9 mouse cellular contexts compared by ENCODE assay signal in the genomic region with DNA sequence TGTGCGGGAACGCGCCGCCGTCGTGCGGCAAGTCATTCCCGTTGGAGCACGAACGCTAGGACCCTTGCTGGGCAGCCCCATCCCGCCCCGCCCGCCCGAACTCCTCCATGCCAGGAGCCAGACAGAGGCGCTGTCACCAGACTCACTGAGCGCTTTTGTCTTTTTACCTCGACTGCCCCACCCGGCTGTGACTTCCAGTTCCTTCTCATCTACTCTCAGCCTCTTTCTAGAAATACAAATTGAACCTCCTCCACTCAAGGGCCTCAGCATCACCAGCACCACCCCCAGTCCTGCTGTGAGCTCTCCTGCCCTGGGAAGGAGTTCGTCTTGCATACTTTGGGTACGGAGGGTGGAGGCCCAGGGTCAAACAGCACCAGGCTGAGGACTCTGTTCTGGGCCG. TPM values are rescaled to one million over a fixed set of nuclear protein-coding genes. Genes with fewer than 3 reads are reported as not detected.
A peak's percentile ranks its signal among the peaks of the same experiment; 100 is the strongest.
DNase-seq lines count a peak whose midpoint lies in the region; ATAC-seq lines count a peak whose summit lies in the region.
"Had no signal": no experiment of that assay in that cellular context is flagged by ENCODE, and none has a peak within 500 bp of the region (broad histone marks: within the 10 kb centered on the region; RNA-seq: fewer than 3 reads in every experiment).

No protein-coding gene starts in this region.

- peaks cover 56% of the 10 kb centered on the region for H3K27me3 ChIP-seq in megakaryocyte, embryonic 14.5 days (replicated peaks)
- H3K27me3 ChIP-seq in forebrain, embryonic 16.5 days (replicated peaks; ENCODE audit: control insufficient read depth, insufficient read depth, low read length): peaks cover 11% of the 10 kb centered on the region
- H3K27me3 ChIP-seq in liver, embryonic 13.5 days: peaks cover 63% of the 10 kb centered on the region
- peaks cover 20% of the 10 kb centered on the region for H3K27me3 ChIP-seq in stomach, embryonic 16.5 days (ENCODE audit: control insufficient read depth, insufficient read depth, low read length)

- H3K9ac ChIP-seq in forebrain, embryonic 16.5 days (replicated peaks; ENCODE audit: low read depth, low read length): 0 out of 2 replicates have a peak overlapping the region, but pooled peaks have one; percentile 14
- no peak overlapping the region for H3K9ac ChIP-seq in liver, embryonic 13.5 days
- H3K9ac ChIP-seq in stomach, embryonic 16.5 days (ENCODE audit: low read length): peak overlapping the region; percentile 50

- peak overlapping the region; percentile 73 for H3K4me3 ChIP-seq in megakaryocyte, embryonic 14.5 days (replicated peaks)
- H3K4me3 ChIP-seq in forebrain, embryonic 16.5 days (replicated peaks; ENCODE audit: low read length): peak overlapping the region; percentile 14
- peak overlapping the region; percentile 20 for H3K4me3 ChIP-seq in liver, embryonic 13.5 days (replicated peaks)
- peak overlapping the region; percentile 10 for H3K4me3 ChIP-seq in stomach, embryonic 16.5 days (replicated peaks; ENCODE audit: low read length)

- no peak for DNase-seq in liver, embryonic 13.5 days
- no peak for DNase-seq in layer of hippocampus, postnatal 10 days (ENCODE audit: low spot score in 2 of 2)
- DNase-seq in layer of hippocampus, postnatal 14 days (ENCODE audit: low spot score in 2 of 2): no peak

- peaks cover 6% of the 10 kb centered on the region for H3K9me3 ChIP-seq in megakaryocyte, embryonic 14.5 days
- no peaks in the 10 kb centered on the region for H3K9me3 ChIP-seq in forebrain, embryonic 16.5 days (ENCODE audit: control insufficient read depth, low read length)
- no peaks in the 10 kb centered on the region for H3K9me3 ChIP-seq in liver, embryonic 13.5 days (replicated peaks)
- no peaks in the 10 kb centered on the region for H3K9me3 ChIP-seq in stomach, embryonic 16.5 days (replicated peaks; ENCODE audit: control insufficient read depth, low read length)

- peaks cover 59% of the 10 kb centered on the region for H3K4me1 ChIP-seq in megakaryocyte, embryonic 14.5 days
- peaks cover 24% of the 10 kb centered on the region for H3K4me1 ChIP-seq in forebrain, embryonic 16.5 days (replicated peaks; ENCODE audit: control insufficient read depth, insufficient read depth, low read length)
- peaks cover 52% of the 10 kb centered on the region for H3K4me1 ChIP-seq in liver, embryonic 13.5 days (replicated peaks)
- H3K4me1 ChIP-seq in stomach, embryonic 16.5 days (ENCODE audit: control insufficient read depth, insufficient read depth, low read length): peaks cover 43% of the 10 kb centered on the region

- 4% methylated on average over 21 of the region's 21 CpGs for WGBS in forebrain, embryonic 16.5 days
- WGBS in liver, embryonic 13.5 days (ENCODE audit: insufficient replicate concordance): 9% methylated on average over 21 of the region's 21 CpGs
- WGBS in stomach, embryonic 16.5 days: 10% methylated on average over 21 of the region's 21 CpGs

- H3K4me2 ChIP-seq in forebrain, embryonic 16.5 days (ENCODE audit: low read length): peak overlapping the region; percentile 40
- peak overlapping the region; percentile 19 for H3K4me2 ChIP-seq in liver, embryonic 13.5 days
- H3K4me2 ChIP-seq in stomach, embryonic 16.5 days (ENCODE audit: low read depth, low read length): peak overlapping the region; percentile 47

- H3K27ac ChIP-seq in forebrain, embryonic 16.5 days (ENCODE audit: low read length): no peak overlapping the region
- no peak overlapping the region for H3K27ac ChIP-seq in liver, embryonic 13.5 days
- no peak overlapping the region for H3K27ac ChIP-seq in stomach, embryonic 16.5 days (ENCODE audit: low read length)

- H3K36me3 ChIP-seq in megakaryocyte, embryonic 14.5 days (replicated peaks; ENCODE audit: low read length): no peaks in the 10 kb centered on the region
- no peaks in the 10 kb centered on the region for H3K36me3 ChIP-seq in forebrain, embryonic 16.5 days (ENCODE audit: control insufficient read depth, insufficient read depth)
- 0 out of 2 replicates have a peak, but pooled peaks cover 2% of the 10 kb centered on the region for H3K36me3 ChIP-seq in liver, embryonic 13.5 days
- no peaks in the 10 kb centered on the region for H3K36me3 ChIP-seq in stomach, embryonic 16.5 days (ENCODE audit: control insufficient read depth, insufficient read depth, low read length)

- no peak for ATAC-seq in megakaryocyte, adult 5-6 weeks (ENCODE audit: poor library complexity, severe bottlenecking)
- ATAC-seq in forebrain, embryonic 16.5 days: no peak
- no peak for ATAC-seq in liver, embryonic 13.5 days (ENCODE audit: low read depth)
- ATAC-seq in stomach, embryonic 16.5 days (ENCODE audit: insufficient read depth, low FRiP score): no peak
- ATAC-seq in erythroid progenitor cell, adult 5-6 weeks (replicated peaks; ENCODE audit: low FRiP score, poor library complexity, severe bottlenecking): no peak

RNA-seq across cellular contexts. Expression of a gene that starts 2.4 kb away (rescaled TPM):
- polyA plus RNA-seq in megakaryocyte, embryonic 14.5 days (2012; ENCODE audit: insufficient read depth, low replicate concordance): 3.6 and 7.7 TPM in 2 replicates
- 136 and 140 TPM in 2 replicates for total RNA-seq in megakaryocyte, adult 5-6 weeks (2015)
- total RNA-seq in megakaryocyte, adult 5-6 weeks (2017): 184 and 201 TPM in 2 replicates
- 94.4 and 113 TPM in 2 replicates for polyA plus RNA-seq in forebrain, embryonic 16.5 days (2015; fragmentation: Nextera tagmentation; extraction: Ambion mirVana)
- polyA plus RNA-seq in liver, embryonic 13.5 days (2015; fragmentation: Nextera tagmentation; extraction: Ambion mirVana): 69.2 and 80.8 TPM in 2 replicates
- polyA plus RNA-seq in stomach, embryonic 16.5 days (2015; fragmentation: Nextera tagmentation; extraction: Ambion mirVana): 112 and 116 TPM in 2 replicates
- total RNA-seq in erythroid progenitor cell, adult 5-6 weeks (2015; ENCODE audit: low replicate concordance): 248 and 272 TPM in 2 replicates
- total RNA-seq in erythroid progenitor cell, adult 5-6 weeks (2017; ENCODE audit: low replicate concordance): 292 and 327 TPM in 2 replicates
- total RNA-seq in layer of hippocampus, postnatal 10 days (2021): 10 to 100 TPM; 13.6 TPM
- 1 to 10 TPM; 7.6 to 8.7 TPM for total RNA-seq in layer of hippocampus, postnatal 14 days (2021)

RNA-seq across cellular contexts. Expression of a gene that starts 16.3 kb away (rescaled TPM):
- polyA plus RNA-seq in megakaryocyte, embryonic 14.5 days (2012; ENCODE audit: insufficient read depth, low replicate concordance): not detected in 2 replicates
- 0.05 TPM in 1 of 2 replicates, not detected in the other for total RNA-seq in megakaryocyte, adult 5-6 weeks (2015)
- 0.11 TPM in 1 of 2 replicates, not detected in the other for total RNA-seq in megakaryocyte, adult 5-6 weeks (2017)
- 26.2 and 37.4 TPM in 2 replicates for polyA plus RNA-seq in forebrain, embryonic 16.5 days (2015; fragmentation: Nextera tagmentation; extraction: Ambion mirVana)
- polyA plus RNA-seq in liver, embryonic 13.5 days (2015; fragmentation: Nextera tagmentation; extraction: Ambion mirVana): 0.53 and 0.57 TPM in 2 replicates
- 0.89 and 0.92 TPM in 2 replicates for polyA plus RNA-seq in stomach, embryonic 16.5 days (2015; fragmentation: Nextera tagmentation; extraction: Ambion mirVana)
- total RNA-seq in erythroid progenitor cell, adult 5-6 weeks (2015; ENCODE audit: low replicate concordance): not detected in 2 replicates
- total RNA-seq in erythroid progenitor cell, adult 5-6 weeks (2017; ENCODE audit: low replicate concordance): not detected in 2 replicates
- total RNA-seq in layer of hippocampus, postnatal 10 days (2021): 10 to 100 TPM; 50.7 to 54.6 TPM
- total RNA-seq in layer of hippocampus, postnatal 14 days (2021): 10 to 100 TPM; 37.3 to 41.3 TPM

RNA-seq across cellular contexts. Expression of a gene that starts 48.1 kb away (rescaled TPM):
- 20.3 and 45.0 TPM in 2 replicates for polyA plus RNA-seq in megakaryocyte, embryonic 14.5 days (2012; ENCODE audit: insufficient read depth, low replicate concordance)
- total RNA-seq in megakaryocyte, adult 5-6 weeks (2015): 12.0 and 12.4 TPM in 2 replicates
- 9.3 and 16.1 TPM in 2 replicates for total RNA-seq in megakaryocyte, adult 5-6 weeks (2017)
- polyA plus RNA-seq in forebrain, embryonic 16.5 days (2015; fragmentation: Nextera tagmentation; extraction: Ambion mirVana): 111 and 116 TPM in 2 replicates
- polyA plus RNA-seq in liver, embryonic 13.5 days (2015; fragmentation: Nextera tagmentation; extraction: Ambion mirVana): 7.1 TPM in 2 replicates
- 17.0 and 20.9 TPM in 2 replicates for polyA plus RNA-seq in stomach, embryonic 16.5 days (2015; fragmentation: Nextera tagmentation; extraction: Ambion mirVana)
- 15.5 and 18.0 TPM in 2 replicates for total RNA-seq in erythroid progenitor cell, adult 5-6 weeks (2015; ENCODE audit: low replicate concordance)
- 5.3 and 9.7 TPM in 2 replicates for total RNA-seq in erythroid progenitor cell, adult 5-6 weeks (2017; ENCODE audit: low replicate concordance)
- total RNA-seq in layer of hippocampus, postnatal 10 days (2021): 10 to 100 TPM; 89.4 to 94.3 TPM
- total RNA-seq in layer of hippocampus, postnatal 14 days (2021): 100 to 1,000 TPM in 1 of 2 experiments, 10 to 100 TPM in 1; 96.1 to 106 TPM

RNA-seq across cellular contexts. Expression of a gene that starts 51.4 kb away (rescaled TPM):
- polyA plus RNA-seq in megakaryocyte, embryonic 14.5 days (2012; ENCODE audit: insufficient read depth, low replicate concordance): 17.1 TPM in 1 of 2 replicates, not detected in the other
- total RNA-seq in megakaryocyte, adult 5-6 weeks (2015): not detected in 2 replicates
- total RNA-seq in megakaryocyte, adult 5-6 weeks (2017): not detected in 2 replicates
- not detected in 2 replicates for polyA plus RNA-seq in forebrain, embryonic 16.5 days (2015; fragmentation: Nextera tagmentation; extraction: Ambion mirVana)
- polyA plus RNA-seq in liver, embryonic 13.5 days (2015; fragmentation: Nextera tagmentation; extraction: Ambion mirVana): not detected in 2 replicates
- polyA plus RNA-seq in stomach, embryonic 16.5 days (2015; fragmentation: Nextera tagmentation; extraction: Ambion mirVana): not detected in 2 replicates
- not detected in 2 replicates for total RNA-seq in erythroid progenitor cell, adult 5-6 weeks (2015; ENCODE audit: low replicate concordance)
- total RNA-seq in erythroid progenitor cell, adult 5-6 weeks (2017; ENCODE audit: low replicate concordance): not detected in 2 replicates
- total RNA-seq in layer of hippocampus, postnatal 10 days (2021): 1 to 10 TPM; 1.5 to 2.2 TPM
- 1 to 10 TPM; 5.3 to 5.5 TPM for total RNA-seq in layer of hippocampus, postnatal 14 days (2021)

RNA-seq across cellular contexts. Expression of a gene that starts 52.7 kb away (rescaled TPM):
- not detected in 2 replicates for polyA plus RNA-seq in megakaryocyte, embryonic 14.5 days (2012; ENCODE audit: insufficient read depth, low replicate concordance)
- total RNA-seq in megakaryocyte, adult 5-6 weeks (2015): not detected in 2 replicates
- total RNA-seq in megakaryocyte, adult 5-6 weeks (2017): not detected in 2 replicates
- not detected in 2 replicates for polyA plus RNA-seq in forebrain, embryonic 16.5 days (2015; fragmentation: Nextera tagmentation; extraction: Ambion mirVana)
- polyA plus RNA-seq in liver, embryonic 13.5 days (2015; fragmentation: Nextera tagmentation; extraction: Ambion mirVana): not detected in 2 replicates
- not detected in 2 replicates for polyA plus RNA-seq in stomach, embryonic 16.5 days (2015; fragmentation: Nextera tagmentation; extraction: Ambion mirVana)
- total RNA-seq in erythroid progenitor cell, adult 5-6 weeks (2015; ENCODE audit: low replicate concordance): not detected in 2 replicates
- not detected in 2 replicates for total RNA-seq in erythroid progenitor cell, adult 5-6 weeks (2017; ENCODE audit: low replicate concordance)
- total RNA-seq in layer of hippocampus, postnatal 10 days (2021): not detected
- under 1 TPM; 0.19 to 0.37 TPM for total RNA-seq in layer of hippocampus, postnatal 14 days (2021)
- total RNA-seq: layer of hippocampus, adult 18-20 months had no signal

Comparison
In these comparisons a context has a peak if more than half of its experiments do, and no peak if none do; other contexts are left out.
1. H3K4me3 ChIP-seq: peak in every context shown above with its lines; median percentile 73 in megakaryocyte, embryonic 14.5 days; 20 in liver, embryonic 13.5 days; 14 in forebrain, embryonic 16.5 days; 10 in stomach, embryonic 16.5 days.
2. RNA of a gene that starts 2.4 kb away (total RNA-seq): 248 to 327 TPM in erythroid progenitor cell, adult 5-6 weeks and 136 to 201 TPM in megakaryocyte, adult 5-6 weeks; 13.6 TPM in layer of hippocampus, postnatal 10 days and 7.6 to 8.7 TPM in layer of hippocampus, postnatal 14 days; every median in the first group is over 4 times any median in the second.
3. RNA of a gene that starts 16.3 kb away (total RNA-seq): 50.7 to 54.6 TPM in layer of hippocampus, postnatal 10 days and 37.3 to 41.3 TPM in layer of hippocampus, postnatal 14 days; 0.05 to 0.11 TPM in megakaryocyte, adult 5-6 weeks and not detected in erythroid progenitor cell, adult 5-6 weeks; every median in the first group is over 10 times any median in the second.
4. RNA of a gene that starts 48.1 kb away (total RNA-seq): 96.1 to 106 TPM in layer of hippocampus, postnatal 14 days and 89.4 to 94.3 TPM in layer of hippocampus, postnatal 10 days; 5.3 to 18.0 TPM in erythroid progenitor cell, adult 5-6 weeks and 9.3 to 16.1 TPM in megakaryocyte, adult 5-6 weeks; every median in the first group is over 4 times any median in the second.
5. Peak in every context shown above with its lines, with median percentiles within 50 percentile points of each other: H3K4me2 ChIP-seq.